Mouse (Mus musculus): Measurements from ENCODE around the gene Rel.
"Not testable (repeated sequence)": the region's sequence is repeated elsewhere in the genome, so short reads cannot be mapped to it uniquely, and the experiment has no call there.

Rel gene

GRCm38 (mm10) chr11:23770760-23771506, at the start of gene Rel:
TSS of gene Rel (minus strand) at chr11:23770970.
- DNase-seq (ENCODE audit: low spot score) = peak; percentile 85

GRCm38 (mm10) chr11:23818745-23819144, 48.0 kb upstream of the Rel start:
- DNase-seq (ENCODE audit: low spot score) = no peak

DNA sequence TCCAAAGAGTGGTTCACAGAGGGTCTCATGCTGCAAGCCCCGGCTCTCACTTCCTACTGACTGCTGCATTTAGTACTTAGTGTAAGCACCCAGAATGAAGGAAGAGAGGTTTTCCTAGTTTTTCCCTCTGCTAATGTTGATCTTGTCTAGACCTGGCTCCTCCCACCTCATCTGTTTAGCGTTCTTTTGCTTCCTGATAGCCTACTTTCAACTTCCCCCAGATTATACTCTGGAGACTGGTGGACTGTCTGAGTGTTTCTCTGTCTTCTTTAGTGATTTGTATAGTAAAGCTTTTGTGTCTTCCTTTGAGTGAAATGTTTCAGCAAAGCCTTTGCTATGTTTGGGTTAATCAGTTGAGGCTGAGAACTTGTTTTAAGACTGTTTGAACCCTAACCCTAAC, 40.0 kb upstream of the Rel start:
- DNase-seq (ENCODE audit: low spot score) = no peak

DNA sequence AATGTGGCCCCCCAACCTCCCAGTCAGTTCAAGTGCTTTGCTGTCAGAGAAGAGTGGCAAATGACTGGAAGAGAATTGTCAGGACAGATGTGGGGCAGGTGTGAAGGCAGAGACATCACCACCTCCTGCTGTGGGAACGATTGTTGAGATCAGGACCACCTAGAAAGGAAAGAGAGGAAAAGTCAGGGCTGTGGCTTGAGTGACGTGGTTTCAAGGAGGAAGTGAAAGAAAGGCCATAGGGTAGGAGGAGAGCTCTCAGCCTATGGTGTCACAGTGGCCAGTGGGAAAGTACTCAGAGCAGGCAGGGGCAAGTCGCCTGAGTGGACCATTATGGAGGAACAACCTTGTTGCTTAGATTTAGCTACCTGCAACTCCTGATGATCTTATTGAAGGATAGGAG, 34.9 kb upstream of the Rel start:
- no peak for DNase-seq (ENCODE audit: low spot score)

- no peak for DNase-seq (ENCODE audit: low spot score)
These were observed 32.4 kb upstream of the Rel start for GRCm38 (mm10) chr11:23803136-23803535.

DNA sequence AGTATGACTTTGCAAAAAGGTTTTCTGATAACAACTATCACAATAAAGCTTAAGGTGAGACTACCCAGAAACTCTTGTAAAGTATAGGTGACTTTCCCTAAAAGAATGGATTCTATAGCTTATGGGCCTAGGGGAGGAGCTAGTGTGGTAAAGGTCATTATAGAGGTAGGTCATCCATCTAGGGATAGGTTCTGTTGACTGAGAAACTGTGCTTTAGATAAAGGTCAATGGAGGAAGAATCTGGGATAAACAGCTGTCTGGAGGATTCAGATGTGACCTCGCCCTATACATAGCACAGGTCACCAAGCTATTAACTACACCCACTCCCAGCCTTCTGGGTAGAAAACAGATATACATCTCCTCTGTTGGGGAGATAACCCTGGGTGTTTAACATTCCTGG, 31.5 kb upstream of the Rel start:
- DNase-seq (ENCODE audit: low spot score) = no peak

GRCm38 (mm10) chr11:23801851-23802250, 31.1 kb upstream of the Rel start:
- no peak for DNase-seq (ENCODE audit: low spot score)

DNA sequence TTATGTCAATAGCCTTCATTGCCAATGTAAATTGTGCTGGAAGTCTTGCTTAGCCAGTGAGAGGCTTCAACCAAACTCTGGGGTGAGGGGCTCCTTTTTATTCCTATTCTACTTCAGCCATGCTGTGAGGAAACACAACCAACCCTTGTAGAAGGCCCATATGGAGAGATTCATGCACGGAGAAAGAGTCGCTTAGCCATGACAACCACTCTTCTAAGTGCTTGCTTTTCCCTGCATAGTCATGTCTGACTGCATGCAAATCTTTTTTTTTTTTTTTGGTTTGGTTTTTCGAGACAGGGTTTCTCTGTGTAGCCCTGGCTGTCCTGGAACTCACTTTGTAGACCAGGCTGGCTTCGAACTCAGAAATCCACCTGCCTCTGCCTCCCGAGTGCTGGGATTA, 12.9 kb upstream of the Rel start:
- DNase-seq (ENCODE audit: low spot score) = not testable (repeated sequence)

- DNase-seq (ENCODE audit: low spot score) = no peak
These were observed 12.3 kb upstream of the Rel start for GRCm38 (mm10) chr11:23783085-23783484.

- DNase-seq (ENCODE audit: low spot score) = no peak
These were observed 11.3 kb upstream of the Rel start for GRCm38 (mm10) chr11:23782038-23782437.

- DNase-seq (ENCODE audit: low spot score) = no peak
These were observed 8.0 kb upstream of the Rel start for GRCm38 (mm10) chr11:23778787-23779201.

GRCm38 (mm10) chr11:23772471-23772870, 1.7 kb upstream of the Rel start:
- DNase-seq (ENCODE audit: low spot score) = no peak

- no peak for DNase-seq (ENCODE audit: low spot score)
These were observed 832 bp upstream of the Rel start for GRCm38 (mm10) chr11:23771507-23772097.

- no peak for DNase-seq (ENCODE audit: low spot score)
These were observed 335 bp downstream of the Rel start for GRCm38 (mm10) chr11:23770510-23770759.

DNA sequence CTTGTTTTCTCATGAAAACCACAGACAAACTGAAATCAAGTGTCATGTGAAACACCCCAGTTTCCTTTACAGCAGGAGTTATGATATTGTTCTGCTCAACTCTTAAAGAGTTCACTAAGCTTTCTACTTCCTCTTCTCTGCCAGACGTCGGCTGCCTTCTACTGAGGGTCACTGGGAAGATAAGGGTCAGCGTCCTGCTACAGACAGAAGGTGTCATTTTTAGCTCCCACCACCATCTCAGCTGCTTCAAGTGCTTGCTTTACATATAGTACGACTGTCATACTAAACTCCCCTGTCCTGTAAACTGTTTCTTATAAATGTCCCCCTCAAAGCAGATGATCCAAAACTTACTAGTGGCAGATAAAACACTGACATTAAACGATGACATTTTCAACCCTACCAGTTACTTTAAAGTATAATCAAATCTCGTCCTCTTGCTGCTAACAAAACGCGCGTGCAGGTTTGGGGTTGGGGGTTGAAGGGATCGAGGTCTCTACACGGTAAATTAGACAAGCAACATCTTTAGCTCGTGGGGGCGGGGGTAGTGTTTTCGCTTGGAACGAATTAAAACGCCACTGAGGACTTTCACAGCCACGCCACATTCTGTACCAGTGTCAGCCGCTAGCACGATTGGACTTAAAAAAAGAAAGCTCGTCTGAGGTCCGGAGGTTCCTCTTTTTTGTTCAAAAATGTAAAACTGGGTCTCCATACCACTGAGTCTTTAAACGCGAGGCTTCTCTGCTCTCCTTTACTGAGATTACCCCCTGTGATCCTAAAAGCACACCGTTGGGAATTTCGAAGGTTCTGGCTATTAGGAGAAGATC, 872 bp downstream of the Rel start:
- no peak for DNase-seq (ENCODE audit: low spot score)

DNA sequence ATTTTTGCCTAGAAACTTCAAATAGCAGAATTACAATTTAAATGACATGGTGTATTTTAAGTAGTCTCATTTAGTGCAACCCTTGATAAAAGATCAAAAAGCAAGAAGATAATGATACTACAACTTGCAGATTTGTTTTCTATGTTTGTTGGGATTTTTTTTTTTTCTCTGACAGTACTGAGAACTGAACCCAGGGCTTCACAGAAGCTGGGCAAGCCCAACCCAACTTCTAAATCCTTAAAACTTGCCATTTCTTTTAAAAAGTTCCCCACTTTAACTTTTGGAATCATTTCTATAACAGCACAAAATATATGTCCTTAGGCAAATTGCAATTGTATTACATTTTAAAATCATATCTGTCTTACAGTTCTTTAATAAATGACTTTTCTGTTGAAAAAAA, 1.7 kb downstream of the Rel start:
- no peak for DNase-seq (ENCODE audit: low spot score)

- DNase-seq (ENCODE audit: low spot score) = no peak
These were observed 2.8 kb downstream of the Rel start for GRCm38 (mm10) chr11:23767928-23768327.

- not testable (repeated sequence) for DNase-seq (ENCODE audit: low spot score)
These were observed 3.4 kb downstream of the Rel start for GRCm38 (mm10) chr11:23767369-23767768.

GRCm38 (mm10) chr11:23762635-23763034, 8.1 kb downstream of the Rel start:
- no peak for DNase-seq (ENCODE audit: low spot score)

DNA sequence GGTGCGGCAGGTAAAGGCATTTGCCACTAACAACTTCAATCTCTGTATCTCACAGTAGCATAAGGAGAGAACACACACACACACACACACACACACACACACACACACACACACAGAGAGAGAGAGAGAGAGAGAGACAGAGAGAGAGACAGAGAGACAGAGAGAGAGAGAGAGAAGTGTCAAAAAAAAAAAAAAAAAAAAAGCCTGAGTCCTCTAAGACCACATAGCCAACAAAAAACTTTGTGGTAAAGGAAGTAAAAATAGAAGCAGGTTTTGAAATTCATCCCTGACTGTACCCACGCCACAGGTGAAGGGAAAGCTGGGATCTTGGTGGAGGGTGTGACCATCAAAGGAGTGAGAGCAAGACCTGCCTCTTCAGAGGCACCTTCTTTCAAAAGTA, 12.6 kb downstream of the Rel start:
- no peak for DNase-seq (ENCODE audit: low spot score)

GRCm38 (mm10) chr11:23754329-23754728, 16.4 kb downstream of the Rel start:
- DNase-seq (ENCODE audit: low spot score) = no peak

DNA sequence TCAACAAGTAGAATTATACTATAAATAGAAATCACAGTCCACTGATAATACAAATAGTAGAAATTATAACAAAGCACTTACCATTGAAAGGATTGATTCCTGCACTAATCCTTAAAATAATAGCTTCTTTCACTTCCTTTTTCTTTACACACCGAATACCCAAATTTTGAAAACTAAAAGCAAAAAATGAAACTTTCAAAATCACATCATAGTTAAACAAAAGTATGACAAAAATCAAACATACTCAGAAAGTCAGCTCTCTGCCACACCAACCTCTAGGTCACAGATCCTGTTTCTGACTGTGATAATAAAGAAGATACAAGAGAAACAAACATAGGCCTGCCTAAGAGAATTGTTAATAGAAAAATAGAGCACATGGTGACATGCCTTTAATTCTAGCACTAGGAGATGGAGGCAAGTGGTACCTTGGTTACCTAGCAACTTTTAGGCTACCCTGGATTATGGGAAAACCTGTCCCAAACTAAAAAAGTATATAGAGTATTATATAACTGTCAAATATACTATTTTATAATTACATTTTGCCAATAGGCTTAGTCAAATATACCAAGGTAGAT, 17.5 kb downstream of the Rel start:
- no peak for DNase-seq (ENCODE audit: low spot score)

DNA sequence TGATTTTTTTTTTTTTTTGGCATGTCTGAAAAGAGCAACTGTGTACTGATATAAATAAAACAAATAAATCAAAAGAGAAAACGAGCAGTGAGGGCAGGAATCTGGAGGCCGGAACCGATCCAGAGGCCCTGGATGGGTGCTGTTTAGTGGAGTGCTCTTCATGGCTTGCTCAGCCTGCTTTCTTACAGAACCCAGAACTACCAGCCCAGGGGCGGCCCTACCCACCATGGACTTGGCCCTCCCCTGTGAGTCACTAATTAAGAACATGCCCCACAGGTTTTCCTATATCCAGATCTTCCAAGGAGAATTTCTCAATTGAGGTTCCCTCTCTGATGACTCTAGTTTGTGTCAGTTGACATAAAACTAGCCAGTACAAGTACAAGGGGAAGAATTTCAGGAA, 24.7 kb downstream of the Rel start:
- no peak for DNase-seq (ENCODE audit: low spot score)
